Mouse (Mus musculus) activated CD4-positive, CD25-positive, alpha-beta regulatory T cell, adult 9 weeks (primary cell): ENCODE data around the gene Tmem120b. TPM values are rescaled to one million over a fixed set of nuclear protein-coding genes. Genes with fewer than 3 reads are reported as not detected.

Experiments used
- polyA plus RNA-seq: library from polyadenylated mRNA; unstranded; fragments of 100-300 nt; shearing (Covaris generic); gene quantifications from one replicate; pipeline ENCODE4 v1.2.1, GENCODE M21; 2017

Gene Tmem120b
- polyA plus RNA-seq, result 7.0 TPM

DNA sequence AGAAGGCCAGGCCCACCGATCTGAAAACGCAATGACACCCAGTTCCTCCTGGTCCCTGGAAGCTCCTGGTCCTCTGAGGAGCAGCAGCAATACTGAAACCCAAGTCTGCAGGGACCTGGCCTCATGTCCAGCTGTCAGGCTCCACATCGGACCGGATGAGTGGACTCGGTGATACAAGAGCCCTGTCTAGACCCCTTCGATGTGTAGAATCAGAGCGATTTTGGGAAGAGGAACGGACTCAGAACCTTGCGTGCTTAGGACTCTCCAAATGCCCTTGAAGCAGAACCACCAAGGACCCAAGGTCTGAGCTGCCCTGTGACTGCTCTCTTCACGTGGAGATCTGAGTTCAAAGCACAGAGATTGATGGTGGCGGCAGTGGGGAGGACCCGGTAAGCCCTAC is at the start of gene Tmem120b:
Gene Tmem120b (plus strand): TSS at position 301 of the 400 bp plus-strand sequence.

DNA sequence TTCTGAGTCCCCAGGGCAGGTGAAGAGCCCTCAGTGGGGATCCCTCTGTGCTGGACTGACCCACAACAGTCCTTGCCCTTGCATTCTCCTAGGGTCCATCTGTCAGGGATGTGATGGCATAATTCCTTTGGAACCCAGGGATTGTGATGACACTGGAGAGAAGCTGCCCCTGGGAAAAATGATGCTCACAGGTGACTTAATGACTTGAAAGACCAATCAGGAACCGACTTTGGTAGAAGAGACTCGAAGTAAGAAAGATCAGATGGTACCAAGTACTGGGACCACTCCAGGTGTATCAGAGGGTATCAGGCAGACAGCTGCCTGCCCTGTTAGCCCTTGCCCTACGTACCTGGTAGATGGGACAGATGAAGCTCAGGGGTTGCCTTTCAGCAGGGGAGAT is 21.3 kb upstream of the Tmem120b start, which contains the start of gene Morn3:
Gene Morn3 (minus strand): TSS at position 101 of the 400 bp plus-strand sequence.

DNA sequence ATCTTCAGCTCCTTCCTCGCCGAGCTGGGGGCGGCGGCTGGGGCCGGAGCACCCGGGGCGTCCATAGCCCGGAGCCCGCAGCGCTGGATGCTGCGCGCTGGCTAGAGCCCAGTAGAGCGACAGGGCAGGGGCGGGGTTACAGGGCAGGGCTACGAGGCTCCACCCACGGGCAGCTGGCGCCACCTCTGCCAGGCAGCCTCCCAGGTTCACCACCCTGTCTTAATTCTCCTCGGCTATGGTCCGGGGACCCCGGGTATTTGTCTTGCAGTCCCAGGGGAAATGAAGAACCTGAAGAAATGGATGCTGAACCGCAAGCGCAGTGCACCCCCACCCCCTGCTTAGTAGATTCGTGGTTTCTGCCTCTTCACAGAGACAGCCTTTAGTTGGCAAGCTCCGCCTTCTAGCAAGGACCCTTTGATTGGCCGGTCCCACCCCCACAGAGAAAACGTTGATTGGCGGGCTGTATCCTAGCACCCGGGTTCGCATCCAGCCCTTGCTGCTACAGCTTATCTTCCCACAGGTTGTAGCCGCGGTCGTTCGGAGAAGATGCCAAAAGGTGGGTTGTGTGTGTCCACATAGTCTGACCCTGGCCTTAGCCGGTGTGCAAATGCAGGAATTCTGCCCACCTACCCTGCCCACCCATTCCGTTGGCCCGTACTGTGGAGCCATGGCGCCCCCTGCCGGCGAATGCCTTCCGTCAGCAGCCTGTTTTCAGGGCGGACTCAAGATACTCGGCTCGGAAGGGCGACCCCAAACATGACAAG is 64.3 kb downstream of the Tmem120b start, which contains the start of gene Rhof:
Gene Rhof (minus strand): TSS at position 385 of the 764 bp plus-strand sequence.

DNA sequence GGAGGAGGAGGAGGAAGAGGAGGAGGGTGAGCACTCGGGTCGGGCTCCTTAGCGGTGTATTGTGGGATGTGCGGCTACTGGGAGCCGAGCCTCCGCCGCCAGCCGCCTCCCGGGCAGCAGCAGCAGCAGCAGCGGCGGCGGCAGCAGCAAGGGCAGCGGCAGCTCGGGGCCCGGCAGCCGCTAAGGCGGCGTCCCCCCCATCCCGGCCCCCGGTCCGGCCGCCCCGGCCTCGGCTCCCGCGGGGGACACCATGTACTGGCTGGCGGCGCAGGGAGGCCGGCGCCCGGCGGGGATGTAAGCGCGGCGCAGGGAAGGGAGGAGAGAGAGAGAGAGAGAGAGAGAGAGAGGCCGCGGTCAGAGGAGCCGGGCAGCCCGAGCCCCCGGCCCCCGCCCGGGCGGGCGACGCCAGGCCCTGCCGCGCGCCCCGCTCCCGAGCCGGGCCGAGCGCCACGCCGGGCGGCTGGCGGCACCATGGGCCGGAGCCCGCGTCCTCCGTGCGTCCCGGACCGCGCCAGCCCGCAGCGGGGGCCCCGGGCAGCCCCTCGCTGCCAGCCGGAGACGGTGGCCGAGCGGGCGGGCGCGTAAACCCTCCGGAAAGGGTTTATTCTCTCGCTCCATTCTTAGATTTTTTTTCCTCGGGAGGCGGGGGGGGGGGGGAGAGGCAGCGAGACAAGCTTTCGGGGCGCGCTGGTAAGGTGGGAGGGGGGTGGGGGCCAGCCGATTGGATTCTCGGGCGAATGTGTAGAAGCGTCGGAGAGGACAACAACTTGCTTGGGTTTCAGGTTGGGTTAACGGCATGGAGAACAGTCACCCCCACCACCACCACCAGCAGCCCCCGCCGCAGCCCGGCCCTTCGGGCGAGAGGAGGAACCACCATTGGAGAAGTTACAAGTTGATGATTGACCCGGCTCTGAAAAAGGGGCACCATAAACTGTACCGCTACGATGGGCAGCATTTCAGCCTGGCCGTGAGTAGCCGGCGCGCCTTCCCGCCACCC is 74.2 kb downstream of the Tmem120b start, which contains the start of gene Setd1b:
Gene Setd1b (plus strand): TSS at position 33 of the 997 bp plus-strand sequence.

Other genes starting within 250 kb of the Tmem120b start
- 243 TPM for gene Anapc5, start 247.1 kb upstream of the Tmem120b start, polyA plus RNA-seq
- gene Rnf34, start 218.4 kb upstream of the Tmem120b start, polyA plus RNA-seq, result 47.2 TPM
- gene Kdm2b, start 78.6 kb upstream of the Tmem120b start, polyA plus RNA-seq, result 50.8 TPM
- 12.2 TPM for gene Orai1, start 53.3 kb upstream of the Tmem120b start, polyA plus RNA-seq
- 0.84 TPM for gene Morn3, start 21.4 kb upstream of the Tmem120b start, polyA plus RNA-seq
- gene Rhof, start 64.3 kb downstream of the Tmem120b start, polyA plus RNA-seq, result 271 TPM
- gene Setd1b, start 73.8 kb downstream of the Tmem120b start, polyA plus RNA-seq, result 2.8 TPM
- 57.3 TPM for gene Psmd9, start 101.0 kb downstream of the Tmem120b start, polyA plus RNA-seq
- not detected for gene Hpd, start 114.3 kb downstream of the Tmem120b start, polyA plus RNA-seq
- gene Wdr66, start 183.7 kb downstream of the Tmem120b start, polyA plus RNA-seq, result 3.5 TPM